Mouse (Mus musculus): Measurements from ENCODE around the gene Rap1gap. TPM values are rescaled to one million over a fixed set of nuclear protein-coding genes. Genes with fewer than 3 reads are reported as not detected.

Rap1gap gene
- total RNA-seq, 2 experiments from 2014 or later: 5.4 to 10.7 TPM

DNA sequence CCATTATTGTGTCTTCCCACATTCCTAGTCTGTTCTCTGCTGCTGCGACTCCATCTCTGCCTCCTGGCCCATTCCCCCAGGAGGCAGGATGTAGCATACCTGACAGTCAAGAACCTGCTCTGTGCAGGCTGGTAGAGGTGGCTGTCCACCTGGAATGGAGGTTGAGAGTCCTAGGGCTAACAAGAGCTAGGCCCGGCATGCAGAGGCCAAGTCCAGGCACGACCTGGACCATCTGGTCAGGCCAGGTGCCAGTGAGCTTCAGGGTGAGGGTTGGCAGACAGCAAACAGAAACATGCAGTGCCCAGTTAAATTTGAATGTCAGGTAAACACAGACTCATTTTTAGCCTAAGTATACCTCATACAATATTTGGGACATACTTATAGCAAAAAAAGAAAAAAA, 68.4 kb downstream of the Rap1gap start:
- DNase-seq: no peak
- intact Hi-C loops (cut with DNase I): loop anchor here (5.0 kb wide), 1 partner anchor 214 kb away; no protein-coding TSS in a partner anchor

DNA sequence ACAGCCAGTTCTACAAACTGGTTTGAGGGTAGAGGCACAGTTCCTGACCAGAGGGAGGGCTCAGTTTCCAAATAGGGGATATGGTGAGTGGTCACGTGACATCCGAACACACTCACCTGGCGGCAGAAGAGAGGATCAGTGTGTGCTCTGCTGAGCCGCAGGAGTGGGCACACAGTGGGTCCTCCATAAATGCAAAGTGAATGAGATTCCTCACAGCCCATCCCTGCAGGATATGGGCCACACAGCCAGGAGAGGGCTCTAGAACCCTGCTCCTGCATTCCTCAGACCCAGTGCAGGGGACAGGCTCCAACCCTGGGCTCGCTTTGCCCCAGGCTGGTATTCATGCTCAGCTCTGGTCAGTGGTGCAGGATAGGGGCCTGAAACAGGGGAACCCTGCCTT, 68.9 kb downstream of the Rap1gap start:
- no peak for DNase-seq
- intact Hi-C loops (cut with DNase I): loop anchor here (5.0 kb wide), 1 partner anchor 214 kb away; no protein-coding TSS in a partner anchor

DNA sequence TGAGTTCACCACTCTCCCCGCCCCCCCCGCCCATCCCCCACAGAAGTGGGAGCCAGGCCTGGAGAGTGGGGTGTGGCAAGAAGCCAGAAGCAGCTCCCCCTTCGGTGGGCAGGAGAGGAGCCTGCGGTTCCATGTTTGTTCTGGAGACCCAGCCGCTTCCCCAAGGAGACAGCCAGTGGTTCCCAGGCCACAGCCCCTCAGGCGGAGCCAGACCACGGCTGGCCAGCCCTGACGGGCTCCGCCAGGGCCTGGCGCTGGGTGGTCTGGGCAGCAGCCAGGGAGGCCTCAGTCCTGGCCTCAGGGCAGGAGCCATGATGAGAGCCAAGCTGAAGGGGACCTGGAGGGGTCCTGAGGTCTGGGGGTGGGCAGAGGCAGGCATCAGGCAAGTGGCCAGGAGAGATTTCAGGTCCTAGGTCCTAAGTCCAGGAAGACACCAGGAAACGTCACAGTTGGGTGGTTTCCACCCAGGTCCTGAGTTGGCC, 71.7 kb downstream of the Rap1gap start:
- intact Hi-C loops (cut with DNase I): no loop called here

DNA sequence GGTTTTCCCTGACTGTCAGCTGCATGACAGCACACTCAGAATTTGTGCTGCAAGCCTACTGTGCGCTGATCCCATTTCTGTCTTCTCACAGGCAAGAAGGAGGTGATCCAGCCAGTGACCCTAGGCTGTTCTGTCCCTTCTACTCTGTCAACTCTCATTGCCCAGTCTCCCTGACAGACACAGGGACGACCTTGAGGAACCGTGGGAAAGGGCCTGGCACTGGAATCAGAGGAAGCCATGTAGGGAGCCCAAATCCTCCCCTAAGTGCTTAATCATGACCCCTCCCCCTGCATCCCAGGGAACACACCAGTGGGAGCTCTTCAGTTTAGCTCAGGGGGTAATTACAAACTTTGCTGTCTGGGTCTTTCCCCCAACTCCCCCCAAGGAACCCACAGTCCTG, 73.2 kb downstream of the Rap1gap start:
- intact Hi-C loops (cut with DNase I): no loop called here

More for the DNA sequence above, 71.7 kb downstream of the Rap1gap start:
- no peak for DNase-seq

DNA sequence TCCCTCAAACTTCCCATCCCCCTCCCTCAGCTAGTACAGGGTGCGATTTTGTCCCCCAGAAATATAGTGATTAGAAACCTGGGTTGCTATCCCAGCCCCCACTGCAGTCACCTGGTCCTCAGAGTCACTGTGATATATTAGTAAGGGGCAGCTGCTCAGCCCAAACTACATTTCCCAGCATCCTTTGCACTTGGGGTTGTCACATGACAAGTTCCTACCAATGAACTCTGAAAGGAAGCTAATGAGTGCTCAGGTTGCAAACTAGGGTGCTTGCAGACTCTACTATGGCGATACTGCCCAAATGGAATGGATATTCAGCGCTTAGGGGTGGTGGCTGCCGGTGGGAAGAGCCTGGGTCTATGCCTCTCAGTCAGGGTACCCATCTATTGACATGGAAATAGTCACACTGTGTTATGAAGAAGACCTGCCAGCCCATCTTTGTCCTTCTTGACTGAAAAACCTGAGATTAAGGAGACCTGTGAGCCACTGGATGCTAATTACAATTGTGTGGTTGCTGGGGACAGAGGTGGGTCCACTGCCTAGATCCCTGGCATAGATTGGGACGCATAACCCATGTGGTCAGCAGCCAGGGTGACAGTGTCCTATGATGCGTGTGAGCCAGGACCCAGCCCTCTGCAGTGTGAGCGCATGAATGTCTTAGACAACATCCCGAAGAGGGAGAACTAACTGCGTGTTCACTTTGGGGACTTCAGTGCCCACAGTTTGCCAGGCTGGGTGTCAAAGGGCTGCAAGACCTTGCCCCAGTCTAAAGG, 74.8 kb downstream of the Rap1gap start:
- intact Hi-C loops (cut with DNase I): no loop called here
- no peak for DNase-seq

More for the DNA sequence above, 73.2 kb downstream of the Rap1gap start:
- DNase-seq: no peak

DNA sequence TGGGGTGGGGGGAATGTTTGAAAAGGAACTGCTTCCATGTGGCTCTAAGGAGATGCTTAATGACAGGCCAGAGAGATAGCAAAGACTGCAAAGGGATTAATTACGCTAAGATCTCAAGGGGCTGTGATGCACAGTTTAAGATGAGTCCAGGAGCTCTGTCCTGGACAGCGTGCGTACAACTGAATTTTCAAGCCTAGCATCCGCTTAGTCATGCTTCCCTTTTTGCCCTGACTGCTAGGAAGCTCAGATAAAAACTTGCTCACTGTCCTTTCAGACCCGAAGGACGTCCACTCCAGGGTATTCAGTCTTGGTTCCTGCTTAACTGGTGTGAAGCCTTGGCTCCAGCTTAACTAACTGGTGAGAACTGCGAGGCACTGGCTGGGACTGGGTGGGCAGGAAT, 75.8 kb downstream of the Rap1gap start:
- intact Hi-C loops (cut with DNase I): no loop called here
- no peak for DNase-seq

DNA sequence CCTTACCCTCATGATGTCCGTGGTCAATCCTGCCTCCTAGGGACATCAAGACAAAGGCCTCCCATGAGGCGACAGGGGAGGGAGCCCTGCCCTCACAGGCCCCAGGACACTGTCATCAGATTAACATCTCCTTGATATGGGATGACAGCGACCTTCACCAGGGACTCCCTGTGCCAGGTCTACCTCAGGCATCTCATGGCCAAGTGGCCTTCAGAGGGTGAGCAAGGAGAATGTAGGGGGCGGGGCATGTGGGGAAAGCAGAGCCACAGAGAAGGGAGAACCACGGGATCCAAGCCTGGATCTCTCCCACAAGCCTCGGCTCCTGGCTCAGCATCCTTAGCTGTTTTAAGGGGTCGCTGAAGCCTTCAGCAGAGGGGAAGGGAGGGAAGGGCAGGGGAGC, 79.3 kb downstream of the Rap1gap start:
- intact Hi-C loops (cut with DNase I): loop anchor here (2.0 kb wide), 1 partner anchor 15 kb away; no protein-coding TSS in a partner anchor

DNA sequence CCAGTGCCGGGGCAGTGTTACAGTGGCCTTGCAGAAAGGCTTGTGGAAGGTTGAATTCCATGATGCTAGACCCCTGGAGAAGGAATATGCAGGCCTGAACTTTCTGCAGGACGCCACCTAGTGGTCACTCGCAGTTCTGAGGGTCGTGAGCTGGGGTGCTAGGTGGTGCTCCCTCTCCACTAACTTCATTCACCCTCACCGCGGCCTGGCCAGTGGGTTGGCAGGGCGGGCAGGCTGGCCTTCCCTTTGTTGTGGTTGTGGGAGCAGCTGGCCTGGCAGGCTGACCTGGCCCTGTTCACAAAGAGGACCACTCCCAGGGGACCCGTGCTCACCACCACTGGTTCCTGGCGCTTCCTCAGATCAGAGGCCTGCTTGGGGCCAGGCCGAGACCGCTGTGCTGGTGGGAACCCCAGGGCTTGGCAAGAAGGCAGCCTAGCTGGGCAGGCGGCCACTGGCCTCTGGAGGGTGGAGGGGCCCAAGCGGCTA, 80.0 kb downstream of the Rap1gap start:
- no peak for DNase-seq

More for the DNA sequence above, 79.3 kb downstream of the Rap1gap start:
- DNase-seq: no peak

DNA sequence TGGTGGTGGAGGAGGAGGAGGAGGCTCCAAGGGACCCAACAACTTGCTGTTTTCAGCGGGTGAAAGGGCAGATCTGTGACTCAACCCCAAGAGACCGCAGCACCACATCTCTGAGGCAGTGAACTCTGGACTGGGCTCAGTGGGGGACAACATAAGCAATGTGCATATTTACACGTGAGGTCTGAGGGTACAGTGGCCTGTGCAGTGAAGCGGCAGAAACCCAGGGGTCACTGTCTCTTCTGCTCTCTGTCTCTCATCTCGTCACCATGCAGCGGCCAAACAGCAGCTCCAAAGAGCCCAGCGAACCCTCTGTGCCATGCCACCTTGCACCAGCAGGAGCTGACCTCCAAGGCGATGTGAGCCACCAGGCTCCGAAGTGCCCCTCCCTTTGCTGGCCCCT, 82.6 kb downstream of the Rap1gap start:
- intact Hi-C loops (cut with DNase I): no loop called here

More for the DNA sequence above, 80.0 kb downstream of the Rap1gap start:
- intact Hi-C loops (cut with DNase I): no loop called here

DNA sequence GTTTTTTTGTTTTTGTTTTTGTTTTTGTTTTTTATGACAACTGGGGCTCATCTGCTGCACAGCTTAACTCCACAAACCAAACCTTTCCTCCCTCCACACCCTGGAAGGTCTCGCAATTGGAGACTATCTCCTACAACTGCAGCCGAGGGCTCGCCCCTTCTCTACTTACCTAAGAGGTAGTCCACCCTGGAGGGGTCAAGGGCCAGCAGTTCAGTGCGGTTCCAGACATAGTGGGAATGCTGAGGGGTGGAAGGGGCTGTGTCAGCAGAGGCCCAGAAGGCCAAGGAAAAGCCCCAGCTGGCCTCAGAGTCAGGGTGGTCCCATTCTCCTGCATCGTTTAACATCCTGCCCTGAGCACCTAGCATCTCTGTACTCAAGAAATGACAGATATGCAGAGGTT, 83.1 kb downstream of the Rap1gap start:
- intact Hi-C loops (cut with DNase I): no loop called here
- DNase-seq: no peak

More for the DNA sequence above, 82.6 kb downstream of the Rap1gap start:
- DNase-seq: no peak

DNA sequence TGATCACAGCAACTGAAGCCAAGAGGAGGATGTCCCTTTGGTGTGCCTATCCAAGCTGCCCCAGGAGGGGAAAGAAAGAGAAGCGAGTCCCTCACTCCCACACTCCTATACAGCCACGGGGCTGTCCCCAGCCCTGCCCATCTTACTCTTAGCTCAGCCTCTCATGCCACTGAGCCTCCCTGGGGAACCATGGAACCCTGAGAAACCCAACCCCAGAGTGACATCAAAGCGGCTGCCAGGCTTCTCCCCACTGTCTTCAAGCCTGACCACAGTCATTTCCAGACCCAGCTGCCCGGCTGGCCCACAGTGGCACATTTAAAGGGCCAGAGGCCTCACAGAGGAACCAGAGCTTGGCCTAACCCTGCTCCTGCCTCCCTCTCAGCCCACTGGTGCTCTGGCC, 84.2 kb downstream of the Rap1gap start:
- no peak for DNase-seq
- intact Hi-C loops (cut with DNase I): no loop called here

DNA sequence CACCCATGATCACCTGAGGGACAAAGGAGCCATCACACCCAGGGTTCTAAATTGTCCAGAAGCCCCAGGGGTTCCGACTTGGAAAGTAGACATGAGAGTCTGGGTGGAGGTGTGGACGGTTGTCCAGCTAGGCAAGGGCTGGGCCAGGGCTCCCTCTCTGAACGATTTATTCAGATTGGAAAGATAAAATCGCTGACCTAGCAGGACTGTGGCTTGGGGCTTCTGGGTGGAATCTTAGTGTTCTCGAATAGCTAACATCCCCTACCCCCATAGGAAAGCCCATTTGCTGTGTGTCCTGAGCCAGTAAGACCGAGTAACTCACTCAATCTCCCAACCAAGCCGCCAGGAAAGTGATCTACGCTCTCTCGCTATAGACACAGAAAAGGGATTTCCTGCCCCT, 85.2 kb downstream of the Rap1gap start:
- intact Hi-C loops (cut with DNase I): no loop called here
- DNase-seq: no peak

DNA sequence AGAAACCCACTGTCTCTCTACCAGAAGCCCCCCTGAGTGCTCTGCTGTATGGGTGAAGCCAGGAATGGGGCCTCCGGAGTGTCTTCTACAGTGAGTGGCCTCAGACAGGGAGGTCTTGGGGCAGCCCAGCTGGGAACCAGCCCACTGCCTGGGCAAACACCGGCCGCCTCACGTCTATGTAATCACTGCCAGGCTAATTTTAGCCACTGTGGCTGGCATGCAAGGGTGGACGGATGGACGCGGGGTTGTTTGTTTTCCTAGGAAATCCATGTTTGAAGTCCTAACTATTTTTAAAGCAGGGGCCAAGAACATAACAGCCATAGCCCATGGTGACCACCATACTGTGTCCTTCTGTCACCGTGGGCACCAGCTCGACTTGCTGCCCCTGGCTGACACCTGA, 85.6 kb downstream of the Rap1gap start:
- intact Hi-C loops (cut with DNase I): no loop called here
- DNase-seq: no peak

DNA sequence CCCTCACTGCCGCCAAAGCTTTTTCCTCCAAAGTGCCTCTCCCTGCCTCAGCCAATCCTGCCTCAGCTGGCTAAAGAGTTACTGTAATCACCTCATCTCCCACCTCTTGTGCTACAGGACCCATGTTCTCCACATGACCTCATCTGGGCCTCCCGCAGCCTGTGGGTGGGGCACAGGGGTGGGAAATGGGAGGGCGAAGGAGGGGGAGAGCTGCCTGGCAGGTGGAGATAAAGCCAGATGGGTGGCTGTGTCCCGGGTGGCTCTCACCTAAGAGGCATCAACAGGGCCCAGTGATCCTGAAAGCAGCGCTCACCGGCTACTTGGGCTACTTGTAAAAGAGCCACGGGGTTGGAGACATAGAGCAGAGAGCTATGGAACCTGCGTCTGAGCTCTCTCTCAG, 86.8 kb downstream of the Rap1gap start:
- DNase-seq: no peak
- intact Hi-C loops (cut with DNase I): no loop called here

DNA sequence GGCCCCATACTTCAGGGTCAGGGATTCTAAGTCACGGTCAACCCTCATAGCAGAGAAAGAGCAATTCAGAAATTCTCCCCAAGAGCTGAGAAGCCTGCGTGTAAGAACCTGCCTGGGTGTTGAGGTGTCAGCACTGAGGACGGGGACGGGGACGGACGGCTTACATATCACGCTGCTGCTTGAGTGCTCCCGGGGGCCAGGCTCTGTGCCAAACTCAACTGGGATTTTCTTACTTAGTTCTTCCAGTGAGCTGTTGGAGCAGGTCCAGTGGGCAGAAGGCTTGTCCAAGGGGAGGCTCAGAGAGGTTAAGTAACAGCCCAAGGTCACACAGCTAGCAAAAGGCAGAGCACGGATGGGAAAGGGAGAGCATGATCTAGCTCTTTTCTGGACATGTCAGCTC, 87.2 kb downstream of the Rap1gap start:
- intact Hi-C loops (cut with DNase I): no loop called here
- no peak for DNase-seq

DNA sequence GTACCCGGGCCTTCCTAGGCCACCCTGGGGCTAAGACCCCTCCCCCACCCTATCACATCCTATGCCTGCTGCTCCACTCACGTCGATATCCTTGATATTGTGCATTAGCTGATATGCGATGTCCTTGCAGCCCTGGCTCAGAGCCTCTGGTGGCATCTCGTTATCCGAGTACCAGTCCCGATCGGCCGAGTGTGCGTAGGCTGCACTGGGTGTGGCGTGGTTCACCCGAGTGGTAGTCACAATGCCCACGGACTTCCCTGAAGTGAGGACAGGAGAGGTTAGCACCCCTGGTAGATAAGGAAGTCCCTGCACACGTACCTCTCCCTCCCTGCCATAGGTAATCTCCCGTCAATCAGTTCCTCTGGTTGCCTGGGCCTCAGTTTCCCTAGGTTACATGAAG, 87.9 kb downstream of the Rap1gap start:
- DNase-seq: no peak
- intact Hi-C loops (cut with DNase I): no loop called here

DNA sequence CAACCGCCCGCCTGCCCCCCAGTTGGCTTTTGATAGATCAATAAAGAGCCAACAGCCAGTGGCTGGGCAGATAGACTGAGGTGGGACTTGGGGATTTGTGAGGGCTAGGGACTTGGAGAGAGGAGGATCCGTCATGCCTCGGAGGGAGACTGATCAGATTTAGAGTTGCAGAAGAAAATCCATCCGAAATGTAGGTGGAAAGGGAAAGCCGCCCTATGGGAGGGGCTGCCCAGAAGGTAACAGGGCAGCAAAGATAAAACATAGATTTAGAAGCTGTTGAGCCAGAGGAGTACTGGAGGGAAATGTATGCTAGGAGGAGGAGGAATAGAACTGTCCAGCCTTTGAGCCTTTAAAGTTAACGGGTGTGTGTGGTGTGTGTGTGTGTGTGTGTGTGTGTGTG, 88.7 kb downstream of the Rap1gap start:
- intact Hi-C loops (cut with DNase I): no loop called here
- no peak for DNase-seq

DNA sequence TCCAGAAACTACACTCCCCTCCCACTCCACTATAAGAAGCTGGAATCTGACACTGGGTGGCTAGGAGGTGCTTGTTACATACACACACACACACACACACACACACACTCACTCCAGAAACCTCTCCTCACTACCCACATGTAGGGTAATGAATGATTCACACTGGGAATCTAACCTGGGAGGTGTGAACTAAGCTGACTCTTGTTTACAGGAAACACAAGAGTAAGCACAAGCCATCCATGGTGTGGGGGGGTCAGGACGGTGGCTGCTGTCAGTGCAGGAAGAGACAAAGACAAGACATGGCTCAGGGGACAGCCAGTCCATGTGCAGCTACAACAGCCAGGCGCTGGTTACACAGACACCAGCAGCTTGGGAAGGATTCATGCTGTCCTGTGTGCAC, 89.9 kb downstream of the Rap1gap start:
- DNase-seq: no peak
- intact Hi-C loops (cut with DNase I): no loop called here

DNA sequence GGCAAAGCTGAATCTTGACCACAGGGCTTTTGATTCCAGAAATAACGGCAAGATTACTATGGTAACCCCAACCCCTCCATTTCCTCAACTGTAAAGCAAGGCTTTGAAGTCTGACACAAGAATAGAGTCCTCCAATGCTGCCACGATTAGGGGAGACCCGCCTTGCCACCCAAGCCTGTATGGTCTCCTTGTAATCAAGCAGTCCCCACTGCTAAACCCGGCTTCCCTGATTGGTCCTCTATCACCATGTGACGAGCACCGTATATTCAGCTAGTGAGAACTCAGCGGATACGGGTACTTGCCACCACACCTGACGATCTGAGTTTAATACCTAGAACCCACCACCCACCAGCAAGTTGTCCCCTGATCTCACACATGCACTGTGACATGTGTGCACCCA, 98.4 kb downstream of the Rap1gap start:
- no peak for DNase-seq
- intact Hi-C loops (cut with DNase I): no loop called here

DNA sequence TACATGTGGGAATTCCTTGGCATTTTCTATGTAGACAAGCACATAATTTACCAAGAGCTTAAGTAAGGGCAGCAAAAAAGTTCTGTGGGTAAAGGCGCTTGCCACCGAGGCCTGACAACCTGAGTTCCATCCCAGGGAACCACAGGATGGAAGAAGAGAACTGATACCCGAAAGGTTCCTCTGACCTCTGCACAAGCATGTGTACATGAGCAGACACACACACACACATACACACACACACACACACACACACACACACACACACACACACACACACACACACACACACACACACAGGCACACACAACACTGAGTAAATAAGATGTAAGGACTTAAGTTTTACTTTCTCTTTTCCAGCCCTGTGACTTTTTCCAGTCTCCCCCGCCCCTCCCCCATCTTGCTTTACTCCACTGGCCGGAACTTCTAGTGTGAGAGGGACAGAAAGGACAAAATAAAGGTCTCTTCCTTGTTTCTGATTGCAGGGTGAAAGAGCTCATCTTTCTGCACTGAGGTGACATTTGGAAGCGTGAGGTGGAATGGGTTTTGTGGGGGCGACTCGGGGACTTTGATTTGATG, 99.5 kb downstream of the Rap1gap start:
- intact Hi-C loops (cut with DNase I): no loop called here
- DNase-seq: no peak

DNA sequence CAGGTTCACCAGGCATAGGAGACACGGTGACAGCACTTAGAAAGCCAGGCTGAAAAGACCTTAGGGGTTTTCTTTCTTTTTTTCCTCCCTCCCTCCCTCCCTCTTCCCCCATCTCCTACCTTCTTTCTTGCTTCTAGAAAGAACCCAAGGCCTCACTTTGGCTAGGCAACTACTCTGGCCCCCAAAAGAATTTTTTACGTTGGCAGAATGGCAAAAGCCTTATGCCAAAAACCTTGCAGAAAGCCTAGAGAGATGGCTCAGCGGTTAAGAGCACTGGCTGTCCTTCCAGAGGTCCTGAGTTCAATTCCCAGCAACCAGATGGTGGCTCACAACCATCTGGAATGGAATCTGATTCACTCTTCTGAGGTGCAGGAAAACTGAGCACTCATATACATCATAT, 100.1 kb downstream of the Rap1gap start:
- DNase-seq: no peak
- intact Hi-C loops (cut with DNase I): no loop called here

DNA sequence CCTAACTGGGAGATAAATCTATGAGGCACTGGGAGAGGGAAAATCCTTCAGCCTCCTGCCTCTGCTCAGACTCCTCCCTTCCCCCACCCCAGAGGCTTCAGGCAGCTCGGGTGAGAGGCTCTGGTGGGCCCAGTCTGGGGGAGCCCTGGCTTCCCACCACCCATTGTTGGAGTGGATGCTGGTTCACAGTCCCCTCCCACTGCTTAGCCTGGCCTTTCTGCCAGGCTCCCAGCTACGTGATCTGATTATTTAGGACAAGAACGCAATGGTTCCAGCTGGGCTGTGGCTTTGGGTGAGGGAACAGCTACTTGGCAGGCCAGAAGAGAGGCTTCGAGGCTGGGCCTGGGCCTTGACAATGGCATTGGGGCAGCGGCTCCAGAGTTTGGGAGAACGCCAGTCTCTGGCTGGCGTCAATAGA, 101.0 kb downstream of the Rap1gap start:
- DNase-seq: no peak
- intact Hi-C loops (cut with DNase I): no loop called here
